Mouse (Mus musculus) heart, embryonic 13.5 days (tissue): ENCODE measurements at regions not wholly inside any gene's neighbourhood (a gene's known extent, or its start where the extent isn't known, plus 50 kb on each side); places are given as distances from the start of the nearest gene placed in this dataset.
A peak's percentile ranks its signal among the peaks of the same experiment; 100 is the strongest.

Experiments
- ATAC-seq: fragments of 200-750 bp; cut with Nextera tagmentation; 2 replicates; pipeline ENCODE4 v1.8.0; 2017; ENCODE audit warnings: moderate TSS enrichment; ENCODE audit not compliant: insufficient number of reproducible peaks, low FRiP score, low TSS enrichment; ENCODE audit errors: extremely low read depth
- H3K27ac ChIP-seq: fragments of 300-500 bp; sonication (generic); replicated peaks from 2 replicates; pipeline ENCODE4 v1.5.1; 2015; ENCODE audit warnings: moderate library complexity, mild to moderate bottlenecking, inconsistent platforms
- H3K27me3 ChIP-seq: fragments of 300-500 bp; sonication (generic); replicated peaks from 2 replicates; pipeline ENCODE4 v1.6.1; 2015; ENCODE audit warnings: mild to moderate bottlenecking, inconsistent platforms
- H3K36me3 ChIP-seq: fragments of 300-500 bp; sonication (generic); 2 replicates; pipeline ENCODE4 v1.6.1; 2015; ENCODE audit warnings: mild to moderate bottlenecking, inconsistent platforms
- H3K4me1 ChIP-seq: fragments of 300-500 bp; sonication (generic); 2 replicates; pipeline ENCODE4 v1.6.1; 2015; ENCODE audit warnings: inconsistent platforms
- H3K4me2 ChIP-seq: fragments of 300-500 bp; sonication (generic); 2 replicates; pipeline ENCODE4 v1.6.1; 2015; ENCODE audit warnings: inconsistent platforms, mild to moderate bottlenecking, moderate library complexity
- H3K4me3 ChIP-seq: fragments of 300-500 bp; sonication (generic); 2 replicates; pipeline ENCODE4 v1.5.1; 2015; ENCODE audit warnings: moderate library complexity, mild to moderate bottlenecking, inconsistent platforms
- H3K9ac ChIP-seq: fragments of 300-500 bp; sonication (generic); 2 replicates; pipeline ENCODE4 v1.6.1; 2015; ENCODE audit warnings: inconsistent platforms, mild to moderate bottlenecking, moderate library complexity
- H3K9me3 ChIP-seq: fragments of 300-500 bp; sonication (generic); 2 replicates; pipeline ENCODE4 v1.6.1; 2016; ENCODE audit warnings: inconsistent platforms
- WGBS: fragments of 180-500 bp; shearing (Covaris S2); methylation state at CpG from one replicate; pipeline ENCODE4 v1.1.7; 2015; ENCODE audit warnings: mixed read lengths; 5-methylcytosine and 5-hydroxymethylcytosine counted together

DNA sequence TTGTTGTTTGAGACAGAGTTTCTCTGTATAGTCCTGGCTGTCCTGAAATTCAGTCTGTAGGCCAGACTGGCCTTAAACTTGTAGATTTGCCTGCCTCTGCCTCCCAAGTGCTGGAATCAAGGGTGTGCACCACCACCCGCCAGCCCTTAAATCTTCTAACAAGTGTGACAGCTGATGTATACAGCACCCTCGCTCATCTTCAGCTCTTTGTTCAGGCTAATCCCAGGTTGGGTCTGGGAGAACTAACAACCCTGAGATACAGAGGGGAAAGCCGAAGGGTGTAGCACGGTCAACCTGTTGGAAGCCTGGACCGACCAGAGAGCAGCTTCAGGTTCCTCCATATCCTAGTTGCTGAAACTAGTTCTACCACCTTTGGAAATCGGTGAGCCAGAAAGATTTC lies 99.0 kb downstream of the Tmem30b start:
- 89% methylated on average over 6 of the region's 6 CpGs for WGBS
- ATAC-seq: no peak
- H3K9me3 ChIP-seq: 0 out of 2 replicates have a peak, but pooled peaks cover 4% of the 10 kb centered on the region
- no peak overlapping the region for H3K27ac ChIP-seq
- no peak overlapping the region for H3K4me2 ChIP-seq
- no peak overlapping the region for H3K9ac ChIP-seq
- H3K4me1 ChIP-seq: peaks cover 20% of the 10 kb centered on the region
- no peaks in the 10 kb centered on the region for H3K36me3 ChIP-seq
- no peak overlapping the region for H3K4me3 ChIP-seq
- no peaks in the 10 kb centered on the region for H3K27me3 ChIP-seq

DNA sequence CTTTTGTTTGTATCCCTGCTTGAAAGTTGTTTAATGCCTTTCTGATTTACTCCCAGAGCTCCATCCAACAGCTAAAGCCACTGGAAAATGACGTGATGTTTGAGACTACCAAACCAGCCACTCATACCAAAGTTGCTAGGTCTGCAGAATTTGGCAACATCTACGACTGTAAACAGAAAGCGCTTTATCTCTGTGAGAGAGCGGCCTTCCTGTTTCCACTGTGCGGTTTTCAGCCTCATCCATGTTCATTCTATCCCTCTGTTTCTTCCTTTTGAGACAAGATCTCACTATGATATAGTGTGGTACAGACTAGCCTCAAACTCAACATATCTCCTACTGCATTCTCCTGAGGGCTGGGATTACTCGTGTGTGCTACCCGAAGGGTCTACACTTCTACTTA lies 100.0 kb downstream of the Tmem30b start:
- WGBS: 73% methylated on average over 7 of the region's 7 CpGs
- ATAC-seq: no peak

DNA sequence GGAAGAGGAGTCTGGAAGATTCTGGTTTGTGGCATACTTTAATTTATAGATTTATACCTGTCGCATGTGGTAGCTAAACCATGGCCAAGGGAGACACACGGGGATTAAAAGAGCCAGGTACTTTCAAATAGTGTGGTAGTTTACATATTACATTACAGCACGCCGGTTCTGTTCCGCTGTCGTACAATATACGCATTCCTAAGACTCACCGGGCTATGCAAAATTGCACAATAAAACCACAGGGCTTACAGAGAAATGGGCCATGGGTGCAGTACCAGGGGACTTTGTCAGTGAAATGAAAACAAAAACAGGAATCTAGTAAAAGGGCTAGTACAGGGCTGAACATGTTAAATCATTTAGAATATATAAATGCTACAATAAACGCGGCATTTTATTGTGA lies 100.6 kb downstream of the Tmem30b start:
- 90% methylated on average over 10 of the region's 10 CpGs for WGBS
- ATAC-seq: no peak
- no peak overlapping the region for H3K4me2 ChIP-seq

More for the DNA sequence above, 100.0 kb downstream of the Tmem30b start:
- Histone ChIP-seq H3K27me3 (no peaks in the 10 kb centered on the region), H3K36me3 (no peaks in the 10 kb centered on the region), H3K4me3 (no peak overlapping the region), H3K27ac (no peak overlapping the region), H3K4me2 (no peak overlapping the region), H3K9ac (no peak overlapping the region), H3K4me1 (peaks cover 16% of the 10 kb centered on the region), H3K9me3 (0 out of 2 replicates have a peak, but pooled peaks cover 4% of the 10 kb centered on the region)

DNA sequence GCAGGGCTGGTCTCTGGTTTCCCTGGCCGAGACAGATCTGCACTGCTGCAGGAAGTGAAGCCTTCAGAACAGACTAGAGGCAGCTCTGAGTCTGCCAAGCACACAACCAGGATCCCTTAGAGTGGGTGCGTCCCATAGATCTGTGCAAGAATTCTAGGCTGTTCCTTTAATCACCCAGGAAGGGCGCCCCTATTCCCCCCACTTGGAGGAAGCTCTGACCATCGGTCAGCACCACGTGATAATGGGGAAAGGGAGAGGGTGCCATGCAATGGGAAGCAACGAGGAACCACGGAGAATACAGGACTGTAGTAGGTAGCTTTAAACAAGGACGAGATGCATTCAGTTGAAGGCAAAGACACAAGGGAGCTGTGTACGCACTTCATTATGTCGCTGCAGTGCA lies 101.1 kb downstream of the Tmem30b start:
- peaks cover 10% of the 10 kb centered on the region for H3K4me1 ChIP-seq
- H3K36me3 ChIP-seq: no peaks in the 10 kb centered on the region
- 0 out of 2 replicates have a peak, but pooled peaks cover 4% of the 10 kb centered on the region for H3K9me3 ChIP-seq
- WGBS: 55% methylated on average over 10 of the region's 10 CpGs
- no peak overlapping the region for H3K4me3 ChIP-seq
- ATAC-seq: no peak
- no peak overlapping the region for H3K4me2 ChIP-seq
- H3K27ac ChIP-seq: no peak overlapping the region
- no peaks in the 10 kb centered on the region for H3K27me3 ChIP-seq
- 0 out of 2 replicates have a peak overlapping the region, but pooled peaks have one; percentile 19 for H3K9ac ChIP-seq

More for the DNA sequence above, 100.6 kb downstream of the Tmem30b start:
- no peak overlapping the region for H3K4me3 ChIP-seq
- no peaks in the 10 kb centered on the region for H3K27me3 ChIP-seq
- no peak overlapping the region for H3K9ac ChIP-seq
- peaks cover 10% of the 10 kb centered on the region for H3K4me1 ChIP-seq
- no peak overlapping the region for H3K27ac ChIP-seq
- 0 out of 2 replicates have a peak, but pooled peaks cover 4% of the 10 kb centered on the region for H3K9me3 ChIP-seq
- H3K36me3 ChIP-seq: no peaks in the 10 kb centered on the region

DNA sequence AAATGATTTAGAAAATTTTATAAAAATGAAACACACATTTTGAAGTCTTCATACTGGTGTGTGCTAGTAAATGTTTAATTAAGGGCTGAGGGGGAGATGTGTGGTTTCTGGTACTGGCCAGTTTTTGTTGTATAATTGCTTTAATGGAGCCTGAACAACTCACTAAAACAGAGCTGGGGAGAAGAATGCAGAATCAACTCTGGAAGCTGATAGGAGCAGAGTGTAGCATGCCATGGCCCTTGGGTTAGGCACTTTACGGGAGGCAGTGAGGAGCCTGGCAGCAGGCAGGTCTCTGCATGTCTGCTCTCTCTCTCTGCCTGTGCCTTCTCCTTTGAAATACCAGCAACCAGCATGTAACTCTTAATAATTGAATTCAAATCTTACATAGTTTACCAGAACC lies 104.9 kb downstream of the Tmem30b start:
- ATAC-seq: no peak
- Histone ChIP-seq H3K4me2 (no peak overlapping the region), H3K36me3 (no peaks in the 10 kb centered on the region), H3K4me1 (no peaks in the 10 kb centered on the region), H3K4me3 (no peak overlapping the region), H3K9me3 (no peaks in the 10 kb centered on the region), H3K27ac (no peak overlapping the region), H3K27me3 (no peaks in the 10 kb centered on the region), H3K9ac (no peak overlapping the region)
- WGBS: 47% methylated on average over 1 of the region's 1 CpGs

DNA sequence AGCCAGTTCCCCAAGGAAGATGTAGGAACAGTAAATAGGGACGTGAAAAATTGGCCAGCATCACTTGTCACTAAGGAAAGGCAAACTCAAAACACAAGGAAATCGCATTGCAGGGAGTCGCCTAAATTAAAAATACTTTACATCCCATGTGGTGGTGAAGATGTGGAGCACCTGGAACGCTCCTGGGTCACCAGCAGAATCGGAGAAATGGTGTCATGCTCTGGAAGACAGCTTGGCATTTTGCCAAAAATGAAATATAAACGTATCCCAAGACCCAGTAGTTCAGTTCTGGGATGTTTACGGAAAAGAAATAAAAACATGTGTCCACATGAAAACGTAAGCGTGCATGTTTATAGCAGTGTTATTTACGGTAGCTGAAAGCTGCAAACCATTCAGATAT lies 111.5 kb downstream of the Tmem30b start:
- Histone ChIP-seq H3K27ac (no peak overlapping the region), H3K36me3 (no peaks in the 10 kb centered on the region), H3K9ac (no peak overlapping the region), H3K4me2 (no peak overlapping the region), H3K27me3 (no peaks in the 10 kb centered on the region), H3K9me3 (no peaks in the 10 kb centered on the region), H3K4me3 (no peak overlapping the region), H3K4me1 (no peaks in the 10 kb centered on the region)
- ATAC-seq: no peak
- WGBS: 76% methylated on average over 10 of the region's 10 CpGs

DNA sequence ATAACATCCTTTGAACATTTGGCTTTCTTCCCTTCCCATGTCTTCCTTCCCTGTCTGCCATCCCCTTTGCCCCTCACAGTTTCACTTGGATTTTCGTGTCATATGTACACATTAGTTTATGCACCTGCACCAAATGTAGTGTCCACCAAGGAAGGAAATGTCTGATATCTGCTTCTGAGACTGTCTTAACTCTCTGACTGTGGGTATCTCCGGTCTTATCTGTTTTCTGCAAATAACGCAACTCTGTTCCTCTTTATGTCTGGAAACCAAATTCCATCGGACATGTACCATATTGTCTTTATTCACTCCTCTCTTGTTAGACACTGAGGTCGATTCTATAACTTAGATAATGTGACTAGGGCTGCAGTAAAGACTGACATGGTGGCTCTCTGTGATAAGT lies 113.6 kb downstream of the Tmem30b start:
- Histone ChIP-seq H3K9me3 (no peaks in the 10 kb centered on the region), H3K36me3 (no peaks in the 10 kb centered on the region), H3K9ac (no peak overlapping the region), H3K27ac (no peak overlapping the region), H3K27me3 (no peaks in the 10 kb centered on the region), H3K4me3 (no peak overlapping the region), H3K4me1 (peaks cover 3% of the 10 kb centered on the region; the same call in 1 of the 2 replicates), H3K4me2 (no peak overlapping the region)
- WGBS: 52% methylated on average over 5 of the region's 5 CpGs
- ATAC-seq: no peak

DNA sequence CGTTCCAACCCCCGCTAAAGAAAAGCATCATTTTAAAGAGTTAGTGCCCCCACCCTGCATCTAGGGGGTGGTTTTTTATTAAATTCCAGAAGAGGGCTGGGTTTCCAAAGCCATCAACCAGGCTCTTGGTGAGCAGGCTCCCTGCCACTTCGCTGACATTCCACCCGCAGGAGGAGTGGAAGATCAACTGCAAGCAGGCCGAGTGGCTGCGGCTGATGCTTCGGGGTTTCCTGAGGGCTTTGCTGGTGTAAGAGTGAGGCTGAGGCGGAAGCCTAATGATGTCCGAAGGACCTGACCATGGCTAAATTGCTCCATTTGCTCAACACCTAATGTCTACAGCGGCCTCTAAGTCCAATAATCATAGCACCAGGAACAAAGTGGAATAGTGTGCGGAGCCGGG lies 118.0 kb downstream of the Tmem30b start:
- Histone ChIP-seq H3K27me3 (no peaks in the 10 kb centered on the region), H3K27ac (no peak overlapping the region), H3K36me3 (no peaks in the 10 kb centered on the region), H3K4me2 (peak overlapping the region; percentile 30), H3K4me1 (peaks cover 3% of the 10 kb centered on the region; the same call in 1 of the 2 replicates), H3K9ac (no peak overlapping the region), H3K4me3 (no peak overlapping the region), H3K9me3 (no peaks in the 10 kb centered on the region)
- no peak for ATAC-seq
- WGBS: 55% methylated on average over 12 of the region's 12 CpGs

DNA sequence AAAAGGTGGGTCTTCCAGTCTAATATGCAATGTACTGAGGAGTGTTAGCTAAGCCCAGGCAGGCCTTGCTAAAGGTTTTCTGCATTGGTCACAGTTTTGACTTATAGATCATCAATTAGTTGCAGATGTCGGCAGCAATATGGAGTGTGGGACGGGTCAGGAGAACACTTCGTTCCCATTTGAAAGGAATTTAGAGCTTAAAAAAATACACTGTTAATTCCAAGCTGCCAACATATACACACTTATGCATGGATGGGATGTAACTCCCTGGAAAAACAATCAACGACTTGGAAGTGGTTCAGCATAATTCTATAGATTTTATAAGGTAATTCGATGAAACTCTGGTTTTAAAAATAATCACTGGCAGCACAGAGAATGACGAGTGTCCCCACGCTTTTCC lies 121.4 kb downstream of the Tmem30b start:
- Histone ChIP-seq H3K9ac (no peak overlapping the region), H3K27ac (no peak overlapping the region), H3K36me3 (no peaks in the 10 kb centered on the region), H3K4me1 (peaks cover 3% of the 10 kb centered on the region; the same call in 1 of the 2 replicates), H3K4me3 (no peak overlapping the region), H3K27me3 (no peaks in the 10 kb centered on the region), H3K4me2 (no peak overlapping the region), H3K9me3 (no peaks in the 10 kb centered on the region)
- ATAC-seq: no peak
- 86% methylated on average over 7 of the region's 7 CpGs for WGBS

DNA sequence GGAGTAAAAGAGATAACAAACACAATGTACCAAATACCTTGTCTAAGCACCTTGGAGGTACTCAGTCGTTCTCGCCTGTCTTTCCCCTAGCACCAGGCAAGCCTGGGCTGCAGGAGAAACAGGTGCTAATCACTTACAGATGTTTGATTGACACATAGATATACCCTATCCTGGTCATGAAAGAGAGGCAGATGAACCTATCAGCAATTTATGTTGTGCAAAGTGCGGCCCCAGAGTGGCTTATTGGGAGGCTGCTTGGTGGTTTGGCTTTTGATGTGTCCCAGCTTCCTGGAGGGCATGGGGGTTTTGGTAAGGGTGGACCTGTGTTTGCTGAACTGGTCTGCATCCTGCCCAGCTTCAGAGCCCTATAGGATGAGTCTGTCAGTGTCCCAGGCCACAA lies 129.1 kb downstream of the Tmem30b start:
- 73% methylated on average over 3 of the region's 3 CpGs for WGBS
- Histone ChIP-seq H3K9me3 (no peaks in the 10 kb centered on the region), H3K27ac (no peak overlapping the region), H3K36me3 (no peaks in the 10 kb centered on the region), H3K4me3 (no peak overlapping the region), H3K4me2 (no peak overlapping the region), H3K4me1 (peaks cover 5% of the 10 kb centered on the region; the same call in 1 of the 2 replicates), H3K27me3 (no peaks in the 10 kb centered on the region), H3K9ac (no peak overlapping the region)
- ATAC-seq: no peak

DNA sequence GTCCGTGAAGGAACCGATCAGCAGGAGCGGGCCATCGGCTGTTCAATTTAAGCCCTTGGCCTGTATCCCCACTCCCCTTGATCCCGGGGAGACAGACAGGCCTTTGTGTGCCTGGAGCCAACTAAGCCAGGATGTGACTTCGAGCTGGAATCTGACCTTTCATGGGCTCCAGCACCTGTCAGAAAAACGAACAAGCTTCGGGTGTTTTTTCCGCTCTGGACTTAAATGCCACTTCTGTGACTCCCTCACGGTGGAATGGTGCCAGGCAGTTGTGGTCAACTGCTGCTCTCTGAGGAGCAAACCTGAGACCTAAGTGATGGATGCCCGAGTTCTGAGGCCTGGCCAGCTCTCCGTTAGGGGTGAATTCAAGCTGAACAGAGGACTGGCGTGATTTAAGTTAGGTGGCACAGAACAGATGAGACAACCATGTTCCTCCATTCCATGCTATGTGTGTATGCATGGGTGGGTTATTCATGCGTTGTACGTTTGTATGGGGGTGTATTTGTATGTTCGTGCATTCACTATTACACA lies 129.8 kb downstream of the Tmem30b start:
- H3K27me3 ChIP-seq: no peaks in the 10 kb centered on the region
- H3K9ac ChIP-seq: no peak overlapping the region
- no peaks in the 10 kb centered on the region for H3K36me3 ChIP-seq
- H3K4me2 ChIP-seq: no peak overlapping the region
- peaks cover 5% of the 10 kb centered on the region; the same call in 1 of the 2 replicates for H3K4me1 ChIP-seq
- WGBS: 64% methylated on average over 16 of the region's 16 CpGs
- ATAC-seq: no peak
- no peaks in the 10 kb centered on the region for H3K9me3 ChIP-seq
- H3K4me3 ChIP-seq: no peak overlapping the region
- no peak overlapping the region for H3K27ac ChIP-seq

DNA sequence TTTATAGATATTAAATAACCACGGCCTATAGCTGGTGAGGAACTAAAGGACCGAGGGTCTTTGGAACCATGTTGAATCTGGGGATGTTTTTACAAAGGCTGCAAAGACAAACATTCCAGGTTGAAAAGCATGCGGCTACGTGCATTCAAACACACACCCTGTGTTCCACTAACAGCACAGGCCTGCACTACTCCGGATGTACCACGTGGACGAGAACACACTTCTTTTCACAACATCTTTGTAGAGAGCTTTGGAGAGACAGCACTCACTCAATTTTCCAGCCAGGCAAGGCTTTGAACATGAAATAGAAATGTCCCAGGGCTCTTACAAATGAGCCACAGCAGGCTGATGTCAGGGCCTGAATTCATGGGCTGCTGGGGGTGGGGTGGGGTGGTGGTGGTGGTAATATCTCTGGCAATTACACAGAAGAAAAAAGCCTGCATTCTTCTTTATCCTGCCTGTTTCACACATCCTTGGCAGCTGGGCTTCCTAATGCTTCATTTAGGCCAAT lies 129.3 kb downstream of the Slc38a6 start:
- 77% methylated on average over 7 of the region's 7 CpGs for WGBS

More for the DNA sequence above, 129.3 kb downstream of the Slc38a6 start:
- Histone ChIP-seq H3K4me3 (no peak overlapping the region), H3K9me3 (no peaks in the 10 kb centered on the region), H3K27me3 (no peaks in the 10 kb centered on the region), H3K4me2 (no peak overlapping the region), H3K9ac (no peak overlapping the region), H3K4me1 (peaks cover 10% of the 10 kb centered on the region), H3K27ac (no peak overlapping the region), H3K36me3 (no peaks in the 10 kb centered on the region)
- no peak for ATAC-seq
